Comparison of ENCODE assay signal across 17 mouse cellular contexts in genomic region chr4:89282661-89283060, GRCm38 (mm10). TPM values are rescaled to one million over a fixed set of nuclear protein-coding genes. Genes with fewer than 3 reads are reported as not detected.
"Had no signal": no experiment of that assay in that cellular context is flagged by ENCODE, and none has a peak within 500 bp of the region (broad histone marks: within the 10 kb centered on the region; RNA-seq: fewer than 3 reads in every experiment).

No protein-coding gene starts in this region.

- DNase-seq: right cerebral cortex, adult 18-20 months; right cerebral cortex, postnatal 25 days; thymus, adult 18-20 months; thymus, postnatal 14 days had no signal

- H3K27ac ChIP-seq: left cerebral cortex, adult 2 months; limb, embryonic 15.5 days; liver, embryonic 12.5 days; midbrain, embryonic 13.5 days; neural tube, embryonic 15.5 days had no signal

- H3K4me3 ChIP-seq: left cerebral cortex, adult 2 months; limb, embryonic 15.5 days; liver, embryonic 12.5 days; midbrain, embryonic 13.5 days; myocyte; neural tube, embryonic 15.5 days had no signal

- H3K4me1 ChIP-seq: liver, embryonic 12.5 days; neural tube, embryonic 15.5 days had no signal

- H3K36me3 ChIP-seq: limb, embryonic 15.5 days; liver, embryonic 12.5 days; midbrain, embryonic 13.5 days; neural tube, embryonic 15.5 days had no signal

RNA-seq across cellular contexts. Expression of gene Cdkn2a, which starts 11.8 kb away (rescaled TPM):
- total RNA-seq: left cerebral cortex, adult 2 months; megakaryocyte-erythroid progenitor cell, adult 5-6 weeks had no signal
- polyA plus RNA-seq: kidney, embryonic 14.5 days; limb, embryonic 11.5 days; limb, embryonic 15.5 days; liver, embryonic 12.5 days; liver, embryonic 16.5 days; lung, embryonic 14.5 days; midbrain, embryonic 13.5 days; myocyte; neural tube, embryonic 11.5 days; neural tube, embryonic 15.5 days; stomach, embryonic 16.5 days had no signal

RNA-seq across cellular contexts. Expression of gene Cdkn2b, which starts 28.2 kb away (rescaled TPM):
- total RNA-seq: megakaryocyte-erythroid progenitor cell, adult 5-6 weeks had no signal
- polyA plus RNA-seq: myocyte had no signal
